Mouse (Mus musculus): ENCODE measurements around the gene Mblac1. TPM values are rescaled to one million over a fixed set of nuclear protein-coding genes. Genes with fewer than 3 reads are reported as not detected.

The Mblac1 gene
- total and polyA plus RNA-seq, 3 experiments, result 2.1 to 3.8 (median 2.5) TPM

GRCm38 (mm10) chr5:138226491-138226890 lies 32.4 kb downstream of the Mblac1 start:
- Histone ChIP-seq H3K4me3 (ENCODE audit: low read depth, low read length) (no peak overlapping the region), H3K36me3 (replicated peaks) (no peaks in the 10 kb centered on the region), H3K27me3 (ENCODE audit: insufficient read depth, low read length) (peaks cover 8% of the 10 kb centered on the region; the same call in 1 of the 2 replicates), H3K4me1 (ENCODE audit: insufficient read depth, low read depth, low read length) (peaks cover 3% of the 10 kb centered on the region; the same call in 1 of the 2 replicates), H3K9me3 (replicated peaks) (no peaks in the 10 kb centered on the region)
- no peak for DNase-seq (ENCODE audit: low spot score)
- ATAC-seq (ENCODE audit: extremely low read depth, insufficient number of reproducible peaks, low FRiP score, poor library complexity, severe bottlenecking), result no peak
- TF ChIP-seq POLR2AphosphoS5 (IDR thresholded peaks at IDR 0.05; ENCODE audit: insufficient replicate concordance, low read depth, low read length), result no peak

GRCm38 (mm10) chr5:138227367-138227766 lies 33.3 kb downstream of the Mblac1 start:
- TF ChIP-seq TAL1 (conservative IDR thresholded peaks at IDR 0.05; ENCODE audit: low read depth, low read length) (no peak), GATA1 (IDR thresholded peaks at IDR 0.05; ENCODE audit: borderline replicate concordance, low read length) (no peak), GATA2 (IDR thresholded peaks at IDR 0.05; ENCODE audit: borderline replicate concordance, low read depth, low read length) (no peak), CTCF (IDR thresholded peaks at IDR 0.05; ENCODE audit: low read depth, low read length) (no peak), POLR2AphosphoS5 (IDR thresholded peaks at IDR 0.05; ENCODE audit: insufficient replicate concordance, low read depth, low read length) (no peak)
- peaks cover 3% of the 10 kb centered on the region; the same call in 1 of the 2 replicates for H3K4me1 ChIP-seq (ENCODE audit: insufficient read depth, low read depth, low read length)
- no peak overlapping the region for H3K4me3 ChIP-seq (ENCODE audit: low read depth, low read length)
- no peaks in the 10 kb centered on the region for H3K9me3 ChIP-seq (replicated peaks)
- ATAC-seq (ENCODE audit: extremely low read depth, insufficient number of reproducible peaks, low FRiP score, poor library complexity, severe bottlenecking) (no peak), DNase-seq (ENCODE audit: low spot score) (no peak)
- peaks cover 9% of the 10 kb centered on the region for H3K27me3 ChIP-seq (ENCODE audit: insufficient read depth, low read length)
- H3K36me3 ChIP-seq (replicated peaks), result no peaks in the 10 kb centered on the region

- H3K27me3 ChIP-seq (ENCODE audit: insufficient read depth, low read length), result peaks cover 11% of the 10 kb centered on the region
- no peak for DNase-seq (ENCODE audit: low spot score)
- no peaks in the 10 kb centered on the region for H3K36me3 ChIP-seq (replicated peaks)
- H3K4me3 ChIP-seq (ENCODE audit: low read depth, low read length), result no peak overlapping the region
- H3K9me3 ChIP-seq (replicated peaks), result no peaks in the 10 kb centered on the region
- peaks cover 3% of the 10 kb centered on the region; the same call in 1 of the 2 replicates for H3K4me1 ChIP-seq (ENCODE audit: insufficient read depth, low read depth, low read length)
- TF ChIP-seq GATA1 (IDR thresholded peaks at IDR 0.05; ENCODE audit: borderline replicate concordance, low read length), result no peak
- TF ChIP-seq CTCF (IDR thresholded peaks at IDR 0.05; ENCODE audit: low read depth, low read length), result peak; percentile 72
- no peak for TF ChIP-seq POLR2AphosphoS5 (IDR thresholded peaks at IDR 0.05; ENCODE audit: insufficient replicate concordance, low read depth, low read length)
- no peak for TF ChIP-seq GATA2 (IDR thresholded peaks at IDR 0.05; ENCODE audit: borderline replicate concordance, low read depth, low read length)
- TF ChIP-seq TAL1 (conservative IDR thresholded peaks at IDR 0.05; ENCODE audit: low read depth, low read length), result no peak
- ATAC-seq (ENCODE audit: extremely low read depth, insufficient number of reproducible peaks, low FRiP score, poor library complexity, severe bottlenecking), result no peak
Measured at GRCm38 (mm10) chr5:138228026-138228425, 33.9 kb downstream of the Mblac1 start.

GRCm38 (mm10) chr5:138229511-138229910 lies 35.4 kb downstream of the Mblac1 start:
- no peak for ATAC-seq (ENCODE audit: extremely low read depth, insufficient number of reproducible peaks, low FRiP score, poor library complexity, severe bottlenecking)
- Histone ChIP-seq H3K4me1 (ENCODE audit: insufficient read depth, low read depth, low read length) (peaks cover 3% of the 10 kb centered on the region; the same call in 1 of the 2 replicates), H3K27me3 (ENCODE audit: insufficient read depth, low read length) (peaks cover 11% of the 10 kb centered on the region)

GRCm38 (mm10) chr5:138233778-138234177 lies 39.7 kb downstream of the Mblac1 start:
- H3K4me3 ChIP-seq (ENCODE audit: low read depth, low read length), result no peak overlapping the region

More at GRCm38 (mm10) chr5:138229511-138229910, 35.4 kb downstream of the Mblac1 start:
- no peak for DNase-seq (ENCODE audit: low spot score)
- no peaks in the 10 kb centered on the region for H3K9me3 ChIP-seq (replicated peaks)
- H3K4me3 ChIP-seq (ENCODE audit: low read depth, low read length), result no peak overlapping the region
- no peak for TF ChIP-seq GATA1 (IDR thresholded peaks at IDR 0.05; ENCODE audit: borderline replicate concordance, low read length)
- no peak for TF ChIP-seq POLR2AphosphoS5 (IDR thresholded peaks at IDR 0.05; ENCODE audit: insufficient replicate concordance, low read depth, low read length)
- TF ChIP-seq TAL1 (conservative IDR thresholded peaks at IDR 0.05; ENCODE audit: low read depth, low read length), result no peak
- TF ChIP-seq CTCF (IDR thresholded peaks at IDR 0.05; ENCODE audit: low read depth, low read length), result no peak
- no peak for TF ChIP-seq GATA2 (IDR thresholded peaks at IDR 0.05; ENCODE audit: borderline replicate concordance, low read depth, low read length)
- H3K36me3 ChIP-seq (replicated peaks), result no peaks in the 10 kb centered on the region

GRCm38 (mm10) chr5:138234224-138234623 lies 40.1 kb downstream of the Mblac1 start:
- no peak for ATAC-seq (ENCODE audit: extremely low read depth, insufficient number of reproducible peaks, low FRiP score, poor library complexity, severe bottlenecking)
- Histone ChIP-seq H3K36me3 (replicated peaks) (no peaks in the 10 kb centered on the region), H3K27me3 (ENCODE audit: insufficient read depth, low read length) (peaks cover 10% of the 10 kb centered on the region), H3K4me1 (ENCODE audit: insufficient read depth, low read depth, low read length) (no peaks in the 10 kb centered on the region), H3K9me3 (replicated peaks) (no peaks in the 10 kb centered on the region), H3K4me3 (ENCODE audit: low read depth, low read length) (no peak overlapping the region)
- TF ChIP-seq TAL1 (conservative IDR thresholded peaks at IDR 0.05; ENCODE audit: low read depth, low read length) (no peak), GATA1 (IDR thresholded peaks at IDR 0.05; ENCODE audit: borderline replicate concordance, low read length) (no peak), CTCF (IDR thresholded peaks at IDR 0.05; ENCODE audit: low read depth, low read length) (no peak), POLR2AphosphoS5 (IDR thresholded peaks at IDR 0.05; ENCODE audit: insufficient replicate concordance, low read depth, low read length) (no peak), GATA2 (IDR thresholded peaks at IDR 0.05; ENCODE audit: borderline replicate concordance, low read depth, low read length) (no peak)
- DNase-seq (ENCODE audit: low spot score), result no peak

More at GRCm38 (mm10) chr5:138233778-138234177, 39.7 kb downstream of the Mblac1 start:
- H3K4me1 ChIP-seq (ENCODE audit: insufficient read depth, low read depth, low read length), result no peaks in the 10 kb centered on the region
- no peaks in the 10 kb centered on the region for H3K9me3 ChIP-seq (replicated peaks)
- DNase-seq (ENCODE audit: low spot score) (no peak), ATAC-seq (ENCODE audit: extremely low read depth, insufficient number of reproducible peaks, low FRiP score, poor library complexity, severe bottlenecking) (no peak)
- peaks cover 8% of the 10 kb centered on the region for H3K27me3 ChIP-seq (ENCODE audit: insufficient read depth, low read length)
- no peaks in the 10 kb centered on the region for H3K36me3 ChIP-seq (replicated peaks)
- TF ChIP-seq GATA1 (IDR thresholded peaks at IDR 0.05; ENCODE audit: borderline replicate concordance, low read length), result no peak
- TF ChIP-seq CTCF (IDR thresholded peaks at IDR 0.05; ENCODE audit: low read depth, low read length), result no peak
- TF ChIP-seq POLR2AphosphoS5 (IDR thresholded peaks at IDR 0.05; ENCODE audit: insufficient replicate concordance, low read depth, low read length), result no peak
- no peak for TF ChIP-seq GATA2 (IDR thresholded peaks at IDR 0.05; ENCODE audit: borderline replicate concordance, low read depth, low read length)
- TF ChIP-seq TAL1 (conservative IDR thresholded peaks at IDR 0.05; ENCODE audit: low read depth, low read length), result no peak
